Mouse (Mus musculus) testis, adult 2 months (tissue): ENCODE data around the gene Sorbs1.

ENCODE experiments used
- CTCF ChIP-seq: fragments of 200-500 bp; IDR thresholded peaks from 2 replicates; pipeline ENCODE4 v1.5.1; 2012; ENCODE audit warnings: low read depth, mild to moderate bottlenecking, inconsistent platforms, low read length, moderate library complexity; ENCODE audit not compliant: control insufficient read depth, insufficient read depth, insufficient replicate concordance
- POLR2A ChIP-seq: fragments of 200-500 bp; IDR thresholded peaks from 2 replicates; pipeline ENCODE4 v1.6.1; 2012; ENCODE audit warnings: low read depth, mild to moderate bottlenecking, inconsistent platforms, low read length, moderate library complexity; ENCODE audit not compliant: control insufficient read depth

DNA sequence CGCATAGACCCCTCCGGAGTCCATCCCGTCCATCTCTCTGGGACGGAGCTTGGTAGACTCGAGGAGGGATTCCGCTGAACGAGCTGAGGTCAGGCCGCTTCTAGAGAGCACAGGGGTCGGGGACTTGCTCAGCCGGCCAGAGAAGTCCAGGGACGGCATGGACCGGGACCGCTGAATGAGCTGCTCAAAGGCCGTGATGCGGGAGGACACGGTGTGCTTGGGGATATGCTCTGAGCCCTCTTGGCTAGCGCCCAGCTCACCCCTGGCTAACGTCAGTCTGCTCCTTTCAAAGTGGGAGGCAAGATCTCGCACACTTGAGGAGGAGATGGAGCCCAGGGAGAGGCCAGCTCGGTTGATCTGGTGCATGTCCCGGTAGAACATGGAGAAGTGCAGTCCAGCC is 187.5 kb downstream of the Sorbs1 start:
- TF ChIP-seq CTCF (no peak), POLR2A (no peak)
